Mouse (Mus musculus) cerebellum, adult 2 months (tissue): ENCODE measurements around the gene Zbtb7a. TPM values are rescaled to one million over a fixed set of nuclear protein-coding genes. Genes with fewer than 3 reads are reported as not detected.

Experiments
- DNase-seq, 2 experiments: peaks; one replicate each; pipeline ENCODE4 v3.0.0; 2021
- H3K27ac ChIP-seq: fragments of 200-500 bp; 2 replicates; pipeline ENCODE4 v1.5.1; 2012; ENCODE audit warnings: low read length, control low read depth, inconsistent platforms; ENCODE audit not compliant: insufficient read depth
- H3K27me3 ChIP-seq: fragments of 200-500 bp; 2 replicates; pipeline ENCODE4 v1.6.1; 2012; ENCODE audit warnings: inconsistent platforms, mild to moderate bottlenecking, low read length, moderate library complexity; ENCODE audit not compliant: control insufficient read depth, insufficient read depth
- H3K4me1 ChIP-seq: fragments of 200-500 bp; 2 replicates; pipeline ENCODE4 v1.6.1; 2011; ENCODE audit warnings: low read length; ENCODE audit not compliant: control insufficient read depth, insufficient read depth
- H3K4me3 ChIP-seq: fragments of 200-500 bp; replicated peaks from 2 replicates; pipeline ENCODE3; 2011; ENCODE audit warnings: mild to moderate bottlenecking, low read depth, low read length, control low read depth; ENCODE audit not compliant: insufficient read depth
- CTCF ChIP-seq: fragments of 200-500 bp; IDR thresholded peaks from 2 replicates; pipeline ENCODE4 v1.5.1; 2011; ENCODE audit warnings: low read depth, mild to moderate bottlenecking, control low read depth, low read length, moderate library complexity, borderline replicate concordance; ENCODE audit not compliant: insufficient read depth
- POLR2A ChIP-seq: fragments of 200-500 bp; IDR thresholded peaks from 2 replicates; pipeline ENCODE4 v1.6.1; 2011; ENCODE audit warnings: low read length, control low read depth, borderline replicate concordance; ENCODE audit not compliant: insufficient read depth
- WGBS: fragments of 180-500 bp; shearing (Covaris S2); methylation state at CpG from one replicate; pipeline ENCODE4 v1.1.7; 2018; 5-methylcytosine and 5-hydroxymethylcytosine counted together
- polyA plus RNA-seq: library from polyadenylated mRNA; depleted of rRNA; stranded (reverse); fragments of >200 nt; gene quantifications from 2 replicates; pipeline ENCODE4 v1.2.3, GENCODE M21; 2012

Gene Zbtb7a
- polyA plus RNA-seq, 1 experiment = 62.9 TPM

GRCm38 (mm10) chr10:81106113-81106721 is 28.8 kb upstream of the Zbtb7a start:
- H3K4me3 ChIP-seq = peak overlapping the region; percentile 69
- peaks cover 34% of the 10 kb centered on the region for H3K4me1 ChIP-seq
- H3K27me3 ChIP-seq = no peaks in the 10 kb centered on the region
- peak; percentile 77 to 83 for DNase-seq
- H3K27ac ChIP-seq = peak overlapping the region; percentile 78
- TF ChIP-seq CTCF (no peak), POLR2A (no peak)
- 2% methylated on average over 35 of the region's 35 CpGs for WGBS

GRCm38 (mm10) chr10:81112946-81113345 is 22.1 kb upstream of the Zbtb7a start:
- no peaks in the 10 kb centered on the region for H3K27me3 ChIP-seq
- no peak for DNase-seq
- H3K4me3 ChIP-seq = no peak overlapping the region
- peaks cover 22% of the 10 kb centered on the region for H3K4me1 ChIP-seq
- 81% methylated on average over 6 of the region's 6 CpGs for WGBS
- H3K27ac ChIP-seq = no peak overlapping the region
- TF ChIP-seq POLR2A (no peak), CTCF (no peak)

- TF ChIP-seq CTCF = no peak
- no peak for TF ChIP-seq POLR2A
- no peak for DNase-seq
- H3K27ac ChIP-seq = no peak overlapping the region
- no peak overlapping the region for H3K4me3 ChIP-seq
- no peaks in the 10 kb centered on the region for H3K4me1 ChIP-seq
- WGBS = 76% methylated on average over 10 of the region's 10 CpGs
- no peaks in the 10 kb centered on the region for H3K27me3 ChIP-seq
Measured at GRCm38 (mm10) chr10:81119625-81120024, 15.4 kb upstream of the Zbtb7a start.

GRCm38 (mm10) chr10:81120650-81121049 is 14.4 kb upstream of the Zbtb7a start:
- Histone ChIP-seq H3K4me1 (peaks cover 9% of the 10 kb centered on the region), H3K4me3 (no peak overlapping the region), H3K27ac (no peak overlapping the region), H3K27me3 (no peaks in the 10 kb centered on the region)
- WGBS = 34% methylated on average over 7 of the region's 7 CpGs
- no peak for DNase-seq
- no peak for TF ChIP-seq CTCF
- no peak for TF ChIP-seq POLR2A

GRCm38 (mm10) chr10:81122889-81123288 is 12.1 kb upstream of the Zbtb7a start:
- Histone ChIP-seq H3K4me1 (peaks cover 12% of the 10 kb centered on the region), H3K4me3 (no peak overlapping the region), H3K27me3 (no peaks in the 10 kb centered on the region), H3K27ac (no peak overlapping the region)
- WGBS = 51% methylated on average over 2 of the region's 2 CpGs
- TF ChIP-seq POLR2A (no peak), CTCF (no peak)
- DNase-seq = no peak

GRCm38 (mm10) chr10:81123500-81123899 is 11.5 kb upstream of the Zbtb7a start:
- Histone ChIP-seq H3K27me3 (no peaks in the 10 kb centered on the region), H3K4me1 (peaks cover 15% of the 10 kb centered on the region), H3K4me3 (no peak overlapping the region), H3K27ac (no peak overlapping the region)
- DNase-seq = no peak
- TF ChIP-seq CTCF (no peak), POLR2A (no peak)
- whole genome bisulfite sequencing = 67% methylated on average over 11 of the region's 11 CpGs

- H3K27me3 ChIP-seq = no peaks in the 10 kb centered on the region
- peak in 1 of 2 experiments; percentile 36 for DNase-seq
- no peak overlapping the region for H3K4me3 ChIP-seq
- WGBS = 11% methylated on average over 16 of the region's 16 CpGs
- H3K27ac ChIP-seq = no peak overlapping the region
- TF ChIP-seq POLR2A = no peak
- no peak for TF ChIP-seq CTCF
- H3K4me1 ChIP-seq = peaks cover 9% of the 10 kb centered on the region
Measured at GRCm38 (mm10) chr10:81134181-81134587, 836 bp upstream of the Zbtb7a start.

GRCm38 (mm10) chr10:81135831-81136705 is 1.0 kb downstream of the Zbtb7a start:
- peak; percentile 80 for DNase-seq
- Histone ChIP-seq H3K4me1 (peaks cover 7% of the 10 kb centered on the region; the same call in 1 of the 2 replicates), H3K27me3 (no peaks in the 10 kb centered on the region), H3K27ac (peak overlapping the region; percentile 93), H3K4me3 (peak overlapping the region; percentile 66)
- 1% methylated on average over 86 of the region's 86 CpGs for WGBS
- TF ChIP-seq CTCF (no peak), POLR2A (peak; percentile 39; the same call in 1 of the 2 replicates)
